Mouse (Mus musculus): ENCODE measurements around the gene Gm14151. TPM values are rescaled to one million over a fixed set of nuclear protein-coding genes. Genes with fewer than 3 reads are reported as not detected.

The Gm14151 gene
- polyA plus RNA-seq, 1 experiment from 2014 or later, result not detected

Other genes starting within 250 kb of the Gm14151 start
- gene Abhd12, start 187.6 kb downstream of the Gm14151 start, polyA plus RNA-seq (2015; fragmentation: Nextera tagmentation; extraction: Ambion mirVana), result 57.8 and 67.9 TPM in 2 replicates
- gene Gins1, start 186.9 kb downstream of the Gm14151 start, polyA plus RNA-seq (2015; fragmentation: Nextera tagmentation; extraction: Ambion mirVana), result 22.1 and 25.4 TPM in 2 replicates
- 6.2 and 8.6 TPM in 2 replicates for gene Ninl, start 53.0 kb downstream of the Gm14151 start, polyA plus RNA-seq (2015; fragmentation: Nextera tagmentation; extraction: Ambion mirVana)
- gene Nanp, start 53.0 kb downstream of the Gm14151 start, polyA plus RNA-seq (2015; fragmentation: Nextera tagmentation; extraction: Ambion mirVana), result 49.5 and 57.2 TPM in 2 replicates
- gene Gm14147, start 5.9 kb upstream of the Gm14151 start, polyA plus RNA-seq (2015; fragmentation: Nextera tagmentation; extraction: Ambion mirVana), result not detected in 2 replicates